Mouse (Mus musculus) splenic B cell, adult 2 months (primary cell): ENCODE measurements around the gene Calhm3.

ENCODE experiments used
- DNase-seq: peaks from one replicate; pipeline ENCODE4 v3.0.0-alpha.2; 2011; ENCODE audit warnings: low read depth, low spot score
- H3K27me3 ChIP-seq: 2 replicates; pipeline ENCODE4 v1.6.1; 2012; ENCODE audit warnings: mild to moderate bottlenecking, low read length, moderate library complexity, mixed read lengths; ENCODE audit not compliant: control insufficient read depth, poor library complexity, insufficient read depth, severe bottlenecking
- H3K36me3 ChIP-seq: 2 replicates; pipeline ENCODE4 v1.6.1; 2012; ENCODE audit warnings: mild to moderate bottlenecking, low read length, moderate library complexity, mixed read lengths; ENCODE audit not compliant: control insufficient read depth, poor library complexity, insufficient read depth, severe bottlenecking

Calhm3 gene

DNA sequence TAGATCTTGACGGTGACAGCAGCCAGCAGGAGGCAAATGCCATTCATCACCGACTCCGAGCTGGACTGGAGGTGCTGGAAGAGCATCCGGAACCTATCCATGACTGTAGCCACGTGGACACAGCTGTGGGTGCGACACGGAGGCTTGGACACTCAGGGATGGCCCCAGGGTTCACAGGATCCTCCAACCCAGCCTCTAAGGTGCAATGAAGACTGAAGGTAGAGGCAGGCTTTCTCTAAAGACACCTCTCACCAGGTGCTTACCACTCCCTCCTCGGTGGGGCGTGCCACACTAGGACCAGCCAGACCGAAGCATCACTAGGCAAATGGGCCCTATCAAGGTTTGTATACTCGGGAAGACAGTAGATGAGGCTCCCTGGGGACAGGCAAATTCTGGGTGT lies at the start of gene Calhm3:
Gene Calhm3 (minus strand): TSS at position 101 of the 400 bp plus-strand sequence.
- H3K36me3 ChIP-seq = no peaks in the 10 kb centered on the region
- H3K27me3 ChIP-seq = no peaks in the 10 kb centered on the region
- DNase-seq = no peak

DNA sequence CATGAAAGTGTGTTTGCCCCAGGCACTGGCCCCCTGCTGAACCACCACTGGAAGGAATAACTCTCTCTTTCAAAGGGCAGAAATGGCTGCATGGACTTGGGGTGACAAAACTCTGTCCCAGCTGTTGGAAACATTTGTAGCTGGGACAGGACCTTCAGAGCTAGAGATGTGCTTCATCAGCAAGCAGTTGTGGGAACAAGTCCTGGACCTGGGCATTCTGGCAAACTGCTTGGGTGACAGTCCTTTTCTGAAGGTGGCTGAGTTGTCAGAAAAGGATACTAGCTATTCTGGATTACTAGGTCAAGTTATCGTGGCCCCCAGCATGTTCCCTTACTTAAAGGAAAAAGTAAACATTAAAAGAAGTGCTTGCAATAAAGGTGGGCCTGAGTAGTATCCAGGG lies 48.6 kb upstream of the Calhm3 start:
- DNase-seq = no peak
- H3K36me3 ChIP-seq = no peaks in the 10 kb centered on the region
- H3K27me3 ChIP-seq = no peaks in the 10 kb centered on the region

DNA sequence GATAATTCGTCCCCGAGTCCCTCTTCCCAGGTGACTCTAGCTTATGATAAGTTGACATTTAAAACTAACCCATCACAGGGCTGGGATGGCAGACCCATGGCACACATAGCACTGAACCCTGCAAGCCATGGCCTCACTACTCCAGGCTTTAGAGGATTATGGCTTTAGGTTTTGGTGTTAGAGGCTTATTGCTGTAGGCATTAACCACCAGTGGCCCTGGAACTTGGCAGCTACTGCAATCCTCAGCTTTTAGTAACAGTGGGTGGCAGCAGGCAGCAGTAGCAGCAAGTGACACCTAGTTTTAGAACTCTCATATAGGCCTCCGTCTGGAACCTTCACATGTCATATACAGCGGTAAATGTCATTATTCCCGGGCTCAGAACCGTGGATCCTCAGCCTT lies 47.1 kb upstream of the Calhm3 start:
- DNase-seq = no peak
- Histone ChIP-seq H3K36me3 (no peaks in the 10 kb centered on the region), H3K27me3 (no peaks in the 10 kb centered on the region)

DNA sequence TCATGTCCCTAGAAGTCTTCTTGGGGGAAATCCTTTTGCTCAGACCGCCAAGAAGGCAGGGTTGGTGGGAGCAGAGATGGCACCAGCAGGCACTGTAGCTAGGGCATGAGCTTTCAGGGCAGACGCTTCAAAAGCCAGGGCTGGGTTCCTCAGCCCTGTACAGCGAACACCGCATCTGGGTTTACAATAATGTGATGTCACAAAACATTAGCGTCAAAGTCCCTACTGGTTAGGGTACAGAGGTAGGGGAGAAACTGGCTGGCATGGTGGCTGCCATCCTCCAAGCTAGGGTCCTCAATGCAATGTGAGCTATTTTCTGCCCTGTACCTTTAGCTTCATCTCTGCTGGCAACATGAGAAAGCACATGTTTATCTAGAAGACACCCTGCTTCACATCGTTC lies 45.5 kb upstream of the Calhm3 start:
- Histone ChIP-seq H3K27me3 (no peaks in the 10 kb centered on the region), H3K36me3 (no peaks in the 10 kb centered on the region)
- no peak for DNase-seq

DNA sequence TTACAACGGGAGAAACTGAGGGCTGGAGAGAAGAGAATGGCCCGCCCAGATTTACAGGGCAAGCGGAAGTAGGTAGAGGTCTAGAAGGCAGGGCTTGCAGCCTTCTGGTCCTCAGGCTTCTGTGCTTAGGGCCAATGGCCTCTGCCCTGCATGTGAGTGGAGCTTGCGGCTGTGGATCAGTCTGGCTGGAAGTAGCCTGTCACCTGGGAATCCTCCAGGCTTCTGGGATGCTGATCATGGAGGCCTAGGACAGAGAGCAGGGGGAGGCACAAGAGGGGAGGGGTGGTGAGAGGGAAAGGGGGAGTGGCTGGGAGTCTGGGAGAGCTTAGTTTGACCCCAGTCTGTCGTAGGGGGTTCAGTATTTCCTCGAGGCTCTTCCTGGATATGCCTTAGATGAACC lies 44.9 kb upstream of the Calhm3 start:
- Histone ChIP-seq H3K36me3 (no peaks in the 10 kb centered on the region), H3K27me3 (no peaks in the 10 kb centered on the region)

DNA sequence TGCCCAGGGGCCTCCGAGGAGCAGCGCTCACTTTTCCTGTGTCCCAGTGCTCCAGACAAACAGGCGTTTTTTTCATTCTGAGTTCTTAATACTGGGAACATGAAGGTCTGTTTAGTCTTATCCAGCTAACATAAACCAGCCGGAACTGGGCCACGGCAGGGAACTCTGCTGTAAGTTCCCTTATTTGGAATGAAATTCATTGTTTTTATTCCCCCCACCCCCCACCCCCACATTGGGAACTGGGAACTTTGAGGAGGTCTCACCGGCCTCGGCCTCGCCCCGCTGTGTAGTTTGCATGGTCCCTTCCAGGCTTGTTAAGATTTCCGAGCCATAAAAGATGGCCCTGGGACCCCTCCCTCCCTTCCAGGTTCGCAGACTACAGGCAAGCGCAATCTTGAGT lies 44.4 kb upstream of the Calhm3 start:
- no peak for DNase-seq
- H3K27me3 ChIP-seq = no peaks in the 10 kb centered on the region
- H3K36me3 ChIP-seq = no peaks in the 10 kb centered on the region

More for the DNA sequence above, 44.9 kb upstream of the Calhm3 start:
- no peak for DNase-seq

DNA sequence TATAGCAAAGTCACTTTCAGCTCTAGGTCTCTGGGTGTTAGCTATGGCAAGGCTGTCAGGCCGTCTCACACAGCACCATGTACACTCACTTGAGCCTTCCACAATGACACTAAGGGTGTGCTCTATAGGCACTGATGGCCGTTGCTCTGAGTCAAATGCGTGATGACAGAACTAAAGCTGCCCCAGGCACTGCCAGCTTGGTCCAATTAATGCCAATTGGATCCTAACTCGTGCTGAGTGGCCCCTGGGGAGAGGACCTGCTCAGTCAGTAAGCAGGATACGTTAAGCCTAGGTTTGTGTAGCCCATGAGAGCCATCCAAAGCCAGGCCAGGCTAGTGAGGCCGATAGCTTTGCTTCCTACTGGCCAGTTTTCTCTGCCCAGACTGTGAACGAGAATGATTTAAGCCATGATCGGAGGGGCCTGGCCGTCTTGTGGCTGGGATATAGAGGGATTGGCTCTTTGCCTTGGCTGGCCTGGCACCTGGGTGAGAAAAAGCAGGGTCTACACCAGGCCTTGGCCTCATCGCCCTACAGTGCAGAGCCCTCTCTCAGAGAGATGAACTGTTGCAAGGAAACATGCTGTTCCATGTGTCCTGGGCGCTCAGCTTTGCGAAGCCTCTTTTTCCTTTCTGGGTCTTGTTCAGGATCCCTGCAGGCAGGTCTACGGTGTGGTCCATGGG lies 41.2 kb upstream of the Calhm3 start:
- H3K36me3 ChIP-seq = no peaks in the 10 kb centered on the region

DNA sequence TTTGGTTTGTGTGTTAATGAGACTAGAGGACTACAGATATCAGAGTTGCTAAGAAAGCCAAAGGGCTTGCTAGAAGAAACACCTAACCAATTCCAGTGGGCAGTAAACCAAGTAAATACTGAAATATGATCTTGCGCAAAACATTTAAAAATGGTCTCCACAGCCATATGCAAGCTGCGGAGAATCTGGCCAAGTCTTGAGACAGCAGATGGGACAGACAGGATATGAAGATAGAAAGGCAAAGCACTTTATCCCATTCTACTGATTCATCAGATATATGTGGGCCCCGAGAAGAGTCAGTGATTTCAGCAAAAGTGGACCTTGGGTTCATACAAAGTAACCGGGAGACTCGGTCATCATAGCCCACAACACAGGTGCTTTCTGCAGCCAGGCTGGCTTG lies 34.6 kb upstream of the Calhm3 start:
- no peaks in the 10 kb centered on the region for H3K36me3 ChIP-seq
- DNase-seq = no peak
- H3K27me3 ChIP-seq = no peaks in the 10 kb centered on the region

More for the DNA sequence above, 41.2 kb upstream of the Calhm3 start:
- H3K27me3 ChIP-seq = no peaks in the 10 kb centered on the region
- no peak for DNase-seq

DNA sequence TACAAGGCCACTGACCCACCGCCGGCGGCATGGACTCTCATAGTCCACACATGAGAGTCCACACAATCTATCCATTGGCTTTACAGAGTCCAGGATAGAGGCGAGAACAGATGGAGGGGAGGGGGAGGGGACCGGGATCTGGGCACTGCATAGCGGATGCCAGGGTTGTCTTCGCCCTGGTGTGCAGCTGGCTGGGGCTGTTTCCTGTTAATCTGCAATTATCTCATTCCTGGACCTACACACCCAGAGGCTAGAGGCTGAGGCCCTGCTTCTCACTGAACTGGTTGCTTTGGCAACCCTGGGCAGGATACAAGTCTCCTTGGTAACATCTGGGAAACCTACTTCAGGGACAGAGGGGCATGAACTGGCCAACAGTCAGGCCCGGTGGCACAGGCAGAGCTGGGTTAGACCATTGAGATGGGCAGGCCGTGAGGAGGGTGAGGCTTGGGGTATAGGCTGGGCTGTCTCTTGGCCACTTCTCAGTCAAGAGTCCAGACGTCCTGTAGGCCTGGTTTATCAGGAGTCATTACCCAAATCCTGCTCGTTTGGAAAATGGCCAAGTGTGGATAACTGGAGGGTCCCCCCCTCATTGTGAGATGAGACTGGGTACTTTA lies 31.1 kb upstream of the Calhm3 start:
- Histone ChIP-seq H3K27me3 (no peaks in the 10 kb centered on the region), H3K36me3 (no peaks in the 10 kb centered on the region)
- DNase-seq = no peak

DNA sequence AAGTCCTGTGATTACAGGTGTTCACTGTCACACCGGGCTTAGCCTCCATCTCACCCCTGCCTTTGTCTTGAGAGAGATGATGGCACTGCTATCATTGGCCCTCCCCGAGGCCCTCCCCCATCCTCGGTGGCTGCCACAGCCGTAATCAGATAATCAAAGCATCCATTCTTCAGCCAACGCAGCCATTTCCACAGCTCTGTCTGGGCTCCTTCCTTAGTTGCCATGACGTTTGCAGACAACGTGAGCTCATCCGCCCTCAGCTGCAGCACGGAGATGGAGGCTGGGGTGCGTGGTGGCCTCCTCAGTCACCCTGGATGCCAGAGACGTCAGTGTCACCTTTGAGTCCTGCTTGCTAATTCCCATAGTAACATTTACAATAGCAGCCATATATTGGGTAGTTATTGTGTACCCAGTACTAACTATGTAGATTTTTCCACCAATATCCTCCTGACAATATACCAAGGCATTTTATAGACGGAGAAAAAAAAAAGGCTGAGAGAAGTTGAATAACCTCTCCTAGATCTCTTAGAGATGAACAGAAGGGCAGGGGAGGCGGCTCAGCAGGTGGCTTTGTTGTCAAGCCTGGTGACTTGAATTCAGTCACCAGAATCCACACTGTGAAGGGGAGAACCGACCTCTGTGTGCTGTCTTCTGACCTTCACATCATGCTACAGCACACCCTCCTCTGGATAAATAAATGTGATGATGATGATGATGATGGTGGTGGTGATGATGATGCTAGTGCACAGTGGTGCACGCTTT lies 29.1 kb upstream of the Calhm3 start:
- H3K36me3 ChIP-seq = no peaks in the 10 kb centered on the region
- DNase-seq = no peak
- no peaks in the 10 kb centered on the region for H3K27me3 ChIP-seq

DNA sequence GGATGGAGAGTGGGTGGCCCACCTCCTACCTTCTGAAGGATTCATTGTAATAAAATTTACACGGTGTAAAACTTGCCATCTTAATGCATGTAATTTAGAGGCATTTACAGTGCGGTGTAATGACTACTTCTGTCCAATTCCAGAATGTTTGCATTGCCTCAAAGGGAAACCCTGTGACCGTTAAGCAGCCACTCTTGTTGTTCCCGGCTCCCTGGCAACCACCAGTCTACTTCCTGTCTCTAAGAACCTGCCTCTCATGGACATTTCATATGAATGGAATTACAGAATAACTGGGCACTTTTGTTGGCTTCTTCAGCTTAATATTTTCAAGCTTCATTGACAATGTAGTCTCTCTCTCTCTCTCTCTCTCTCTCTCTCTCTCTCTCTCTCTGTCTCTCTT lies 27.2 kb upstream of the Calhm3 start:
- H3K27me3 ChIP-seq = no peaks in the 10 kb centered on the region; the same call in 1 of the 2 replicates
- DNase-seq = no peak
- no peaks in the 10 kb centered on the region for H3K36me3 ChIP-seq

DNA sequence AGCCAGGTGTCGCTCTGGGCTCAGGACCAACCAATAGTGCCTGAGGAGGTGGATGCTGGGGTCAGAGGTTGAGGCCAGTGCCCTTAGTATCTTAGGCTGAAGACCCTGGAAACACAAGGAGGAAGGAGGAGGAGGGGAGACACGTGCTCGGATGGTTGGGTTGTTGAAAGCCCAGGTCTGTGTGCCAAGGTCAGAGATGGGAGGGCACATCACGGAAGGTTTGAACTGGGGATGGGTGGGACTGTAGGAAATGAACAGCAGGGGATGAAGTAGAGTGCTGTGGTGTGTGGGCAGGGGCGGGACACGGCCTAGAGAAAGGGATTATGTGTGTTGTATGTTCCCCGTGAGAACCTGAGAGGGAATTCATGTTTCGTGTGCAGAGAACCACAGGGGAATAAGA lies 26.7 kb upstream of the Calhm3 start:
- Histone ChIP-seq H3K36me3 (no peaks in the 10 kb centered on the region), H3K27me3 (no peaks in the 10 kb centered on the region; the same call in 1 of the 2 replicates)
- no peak for DNase-seq

DNA sequence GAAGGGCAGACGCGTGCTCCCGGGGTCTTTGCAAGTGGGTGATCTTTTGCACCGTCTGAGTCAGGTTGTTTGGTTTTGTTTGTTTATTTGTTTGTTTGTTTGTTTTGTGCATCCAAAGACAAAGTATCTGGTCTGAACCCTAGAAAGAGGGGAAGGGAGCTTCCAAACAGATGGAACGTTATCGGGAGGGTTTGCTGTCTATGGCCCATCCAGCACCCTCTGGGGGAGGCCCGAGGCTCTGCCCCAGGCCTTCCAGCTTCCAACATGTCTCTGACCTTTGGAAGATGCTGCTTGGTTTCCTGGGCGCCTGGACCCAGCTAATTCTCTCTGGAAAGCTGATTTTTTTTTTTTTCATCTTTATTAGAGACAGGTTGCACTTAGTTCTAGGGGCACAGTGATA lies 22.4 kb upstream of the Calhm3 start:
- no peak for DNase-seq
- Histone ChIP-seq H3K27me3 (no peaks in the 10 kb centered on the region; the same call in 1 of the 2 replicates), H3K36me3 (no peaks in the 10 kb centered on the region)

DNA sequence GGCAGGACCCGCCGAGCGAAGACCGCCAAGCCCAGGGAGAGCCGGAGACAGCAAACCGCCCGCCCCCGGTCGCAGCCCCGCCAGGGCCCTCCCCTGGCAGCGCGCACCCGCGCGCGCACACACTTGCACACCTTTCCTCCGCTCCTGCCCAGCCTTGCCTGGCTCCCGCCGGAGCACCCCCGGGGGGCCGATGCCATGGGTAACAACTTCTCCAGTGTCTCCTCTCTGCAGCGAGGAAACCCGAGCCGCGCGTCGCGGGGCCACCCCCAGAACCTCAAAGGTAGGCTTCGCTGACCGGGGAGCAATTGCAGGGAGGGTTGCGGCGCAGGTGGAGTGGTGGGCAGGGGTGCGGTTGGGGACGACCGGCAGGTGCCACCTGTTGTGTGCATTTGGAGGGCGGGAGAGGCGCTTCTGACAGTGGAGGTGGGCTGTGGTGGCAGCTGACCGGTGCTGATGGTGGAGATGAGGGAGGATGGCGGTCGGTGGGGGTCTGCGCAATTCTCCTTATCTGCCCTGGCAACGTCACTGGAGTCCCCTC lies 21.8 kb upstream of the Calhm3 start:
- no peak for DNase-seq
- Histone ChIP-seq H3K27me3 (no peaks in the 10 kb centered on the region; the same call in 1 of the 2 replicates), H3K36me3 (no peaks in the 10 kb centered on the region)
